Comparison of ENCODE assay signal across 8 mouse cellular contexts in the genomic region with DNA sequence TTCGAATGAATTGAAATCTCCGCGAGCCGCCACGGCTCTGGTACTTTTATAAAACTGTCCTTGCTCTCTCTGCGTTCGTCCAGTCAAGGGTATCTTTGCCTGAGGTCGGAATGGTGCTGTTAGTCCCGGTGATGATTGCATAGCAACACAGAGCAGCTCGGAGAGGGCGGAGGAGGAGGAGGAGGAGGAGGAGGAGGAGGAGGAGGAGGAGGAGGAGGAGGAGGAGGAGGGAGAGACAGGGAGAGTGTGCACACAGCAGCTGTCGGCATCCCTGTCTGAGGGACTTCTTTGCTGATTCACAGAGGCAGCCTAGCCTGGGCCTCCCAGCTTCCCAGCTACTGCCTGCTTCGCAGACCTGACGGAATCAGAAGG. TPM values are rescaled to one million over a fixed set of nuclear protein-coding genes. Genes with fewer than 3 reads are reported as not detected.
DNase-seq lines count a peak whose midpoint lies in the region; ATAC-seq and TF ChIP-seq lines count a peak whose summit lies in the region.

No protein-coding gene starts in this region.

- H3K27me3 ChIP-seq in kidney, embryonic 16.5 days (ENCODE audit: insufficient read depth, low read length): peaks cover 15% of the 10 kb centered on the region; the same call in 1 of the 2 replicates
- peaks cover 63% of the 10 kb centered on the region for H3K27me3 ChIP-seq in embryonic facial prominence, embryonic 10.5 days (replicated peaks; ENCODE audit: low read depth, poor library complexity, severe bottlenecking)
- H3K27me3 ChIP-seq in forebrain, embryonic 16.5 days (replicated peaks; ENCODE audit: control insufficient read depth, insufficient read depth, low read length): no peaks in the 10 kb centered on the region
- H3K27me3 ChIP-seq in limb, embryonic 14.5 days (ENCODE audit: control insufficient read depth, insufficient read depth, low read length): no peaks in the 10 kb centered on the region

- WGBS in kidney, embryonic 16.5 days: 27% methylated on average over 12 of the region's 14 CpGs
- 22% methylated on average over 12 of the region's 14 CpGs for WGBS in embryonic facial prominence, embryonic 10.5 days
- WGBS in forebrain, embryonic 16.5 days: 23% methylated on average over 13 of the region's 14 CpGs
- WGBS in limb, embryonic 14.5 days: 33% methylated on average over 12 of the region's 14 CpGs

- no peaks in the 10 kb centered on the region for H3K36me3 ChIP-seq in kidney, embryonic 16.5 days (ENCODE audit: insufficient read depth, low read length)
- no peaks in the 10 kb centered on the region for H3K36me3 ChIP-seq in embryonic facial prominence, embryonic 10.5 days (replicated peaks)
- H3K36me3 ChIP-seq in forebrain, embryonic 16.5 days (ENCODE audit: control insufficient read depth, insufficient read depth): no peaks in the 10 kb centered on the region
- no peaks in the 10 kb centered on the region for H3K36me3 ChIP-seq in limb, embryonic 14.5 days (ENCODE audit: control insufficient read depth, insufficient read depth, low read length)

- no peak overlapping the region for H3K27ac ChIP-seq in kidney, embryonic 16.5 days (ENCODE audit: low read length)
- H3K27ac ChIP-seq in embryonic facial prominence, embryonic 10.5 days (replicated peaks): peak overlapping the region; percentile 59; the same call in 1 of the 2 replicates
- H3K27ac ChIP-seq in forebrain, embryonic 16.5 days (ENCODE audit: low read length): peak overlapping the region; percentile 67
- H3K27ac ChIP-seq in limb, embryonic 14.5 days (replicated peaks; ENCODE audit: low read depth, low read length): no peak overlapping the region

- H3K9me3 ChIP-seq in kidney, embryonic 16.5 days (ENCODE audit: low read length): no peaks in the 10 kb centered on the region
- H3K9me3 ChIP-seq in embryonic facial prominence, embryonic 10.5 days: no peaks in the 10 kb centered on the region
- H3K9me3 ChIP-seq in forebrain, embryonic 16.5 days (ENCODE audit: control insufficient read depth, low read length): no peaks in the 10 kb centered on the region
- H3K9me3 ChIP-seq in limb, embryonic 14.5 days (ENCODE audit: control insufficient read depth, low read length): no peaks in the 10 kb centered on the region

- H3K4me1 ChIP-seq in kidney, embryonic 16.5 days (ENCODE audit: insufficient read depth, low read length): no peaks in the 10 kb centered on the region
- H3K4me1 ChIP-seq in embryonic facial prominence, embryonic 10.5 days: 0 out of 2 replicates have a peak, but pooled peaks cover 2% of the 10 kb centered on the region
- H3K4me1 ChIP-seq in forebrain, embryonic 16.5 days (replicated peaks; ENCODE audit: control insufficient read depth, insufficient read depth, low read length): 0 out of 2 replicates have a peak, but pooled peaks cover 2% of the 10 kb centered on the region
- H3K4me1 ChIP-seq in limb, embryonic 14.5 days (ENCODE audit: control insufficient read depth, insufficient read depth, low read length): no peaks in the 10 kb centered on the region

- H3K9ac ChIP-seq in kidney, embryonic 16.5 days (replicated peaks; ENCODE audit: low read length): peak overlapping the region; percentile 31; the same call in 1 of the 2 replicates
- H3K9ac ChIP-seq in forebrain, embryonic 16.5 days (replicated peaks; ENCODE audit: low read depth, low read length): peak overlapping the region; percentile 55
- H3K9ac ChIP-seq in limb, embryonic 14.5 days (ENCODE audit: low read depth, low read length, severe bottlenecking): peak overlapping the region; percentile 41

- DNase-seq in kidney, adult 9 months: no peak
- peak; percentile 31 for DNase-seq in embryonic facial prominence, embryonic 10.5 days (ENCODE audit: low spot score)
- no peak for DNase-seq in limb, embryonic 14.5 days (ENCODE audit: low spot score)
- DNase-seq in right cerebral cortex, adult 2 months (ENCODE audit: low spot score in 2 of 2): peak; percentile 43 to 44
- DNase-seq in gastrocnemius, postnatal 36 days: no peak

- ATAC-seq in kidney, embryonic 16.5 days (ENCODE audit: low FRiP score, low TSS enrichment): peak; percentile 76; the same call in 1 of the 2 replicates
- peak; percentile 81 for ATAC-seq in forebrain, embryonic 16.5 days
- no peak for ATAC-seq in limb, embryonic 14.5 days (ENCODE audit: low FRiP score, low read depth)
- ATAC-seq in monocyte, adult 5-6 weeks (replicated peaks; ENCODE audit: insufficient number of reproducible peaks, low FRiP score, low TSS enrichment, poor library complexity, severe bottlenecking): no peak

- H3K4me3 ChIP-seq in kidney, embryonic 16.5 days (ENCODE audit: low read length): peak overlapping the region; percentile 43
- peak overlapping the region; percentile 52 for H3K4me3 ChIP-seq in embryonic facial prominence, embryonic 10.5 days
- peak overlapping the region; percentile 46 for H3K4me3 ChIP-seq in forebrain, embryonic 16.5 days (replicated peaks; ENCODE audit: low read length)
- H3K4me3 ChIP-seq in limb, embryonic 14.5 days (replicated peaks; ENCODE audit: low read length): peak overlapping the region; percentile 33

- TF ChIP-seq POLR2A in limb, embryonic 14.5 days (IDR thresholded peaks at IDR 0.05; ENCODE audit: borderline replicate concordance, extremely low read depth, insufficient read depth, insufficient read length): no peak

- intact Hi-C loops in gastrocnemius, postnatal 36 days (cut with DNase I): no loop called here

- H3K4me2 ChIP-seq in kidney, embryonic 16.5 days (replicated peaks; ENCODE audit: low read depth, low read length): peak overlapping the region; percentile 62
- peak overlapping the region; percentile 52 for H3K4me2 ChIP-seq in forebrain, embryonic 16.5 days (ENCODE audit: low read length)
- peak overlapping the region; percentile 45 for H3K4me2 ChIP-seq in limb, embryonic 14.5 days (replicated peaks; ENCODE audit: low read depth, low read length, severe bottlenecking)

RNA-seq across cellular contexts. Expression of gene Drp2, which starts 0.2 kb away (rescaled TPM):
- polyA plus RNA-seq in kidney, embryonic 16.5 days (2015; fragmentation: Nextera tagmentation; extraction: Ambion mirVana): 0.57 and 0.84 TPM in 2 replicates
- polyA plus RNA-seq in embryonic facial prominence, embryonic 10.5 days (2016; fragmentation: Nextera tagmentation; extraction: Ambion mirVana): 1.4 and 1.8 TPM in 2 replicates
- polyA plus RNA-seq in forebrain, embryonic 16.5 days (2015; fragmentation: Nextera tagmentation; extraction: Ambion mirVana): 16.0 and 19.3 TPM in 2 replicates
- polyA plus RNA-seq in limb, embryonic 14.5 days (2012; rRNA removed): 11.3 and 12.8 TPM in 2 replicates
- 3.2 and 3.6 TPM in 2 replicates for polyA plus RNA-seq in limb, embryonic 14.5 days (2014; fragmentation: Nextera tagmentation; extraction: Ambion mirVana)
- total RNA-seq in monocyte, adult 5-6 weeks (2017): 0.10 to 1.1 TPM in 2 of 3 replicates, not detected in the other
- total RNA-seq in gastrocnemius, postnatal 36 days (2021): 1 to 10 TPM; 3.5 to 5.9 TPM

Comparison
In these comparisons a context has a peak if more than half of its experiments do, and no peak if none do; other contexts are left out.
1. ATAC-seq: peak in kidney, embryonic 16.5 days (single experiment) and forebrain, embryonic 16.5 days (single experiment); none in limb, embryonic 14.5 days (single experiment) and monocyte, adult 5-6 weeks (single experiment).
2. H3K27ac ChIP-seq: peak in embryonic facial prominence, embryonic 10.5 days (single experiment) and forebrain, embryonic 16.5 days (single experiment); none in kidney, embryonic 16.5 days (single experiment) and limb, embryonic 14.5 days (single experiment).
3. DNase-seq: peak in embryonic facial prominence, embryonic 10.5 days (single experiment) and right cerebral cortex, adult 2 months (2 of 2); none in kidney, adult 9 months (single experiment), limb, embryonic 14.5 days (single experiment) and gastrocnemius, postnatal 36 days (0 of 2).
4. Peak in every context shown above with its lines, with median percentiles within 50 percentile points of each other: H3K4me2 ChIP-seq, H3K4me3 ChIP-seq and H3K9ac ChIP-seq.